Mouse (Mus musculus) hindbrain, embryonic 16.5 days (tissue): Measurements from ENCODE around the gene Rpl35a. TPM values are rescaled to one million over a fixed set of nuclear protein-coding genes. Genes with fewer than 3 reads are reported as not detected.
"Not testable (repeated sequence)": the region's sequence is repeated elsewhere in the genome, so short reads cannot be mapped to it uniquely, and the experiment has no call there.

Experiments
- ATAC-seq: fragments of 200-750 bp; cut with Nextera tagmentation; 2 replicates; pipeline ENCODE4 v1.8.0; 2017; ENCODE audit warnings: moderate TSS enrichment, moderate library complexity
- H3K27ac ChIP-seq: fragments of 300-500 bp; sonication (generic); 2 replicates; pipeline ENCODE4 v1.5.1; 2014; ENCODE audit warnings: low read depth, mild to moderate bottlenecking, control low read depth, low read length, moderate library complexity
- H3K27me3 ChIP-seq: fragments of 300-500 bp; sonication (generic); replicated peaks from 2 replicates; pipeline ENCODE4 v1.6.1; 2014; ENCODE audit warnings: low read length; ENCODE audit not compliant: control insufficient read depth, insufficient read depth
- H3K36me3 ChIP-seq: fragments of 300-500 bp; sonication (generic); 2 replicates; pipeline ENCODE4 v1.6.1; 2014; ENCODE audit warnings: mild to moderate bottlenecking, low read length, moderate library complexity, mixed read lengths; ENCODE audit not compliant: control insufficient read depth, insufficient read depth
- H3K4me1 ChIP-seq: fragments of 300-500 bp; sonication (generic); 2 replicates; pipeline ENCODE4 v1.6.1; 2014; ENCODE audit warnings: low read depth, low read length; ENCODE audit not compliant: control insufficient read depth, insufficient read depth
- H3K4me2 ChIP-seq: fragments of 300-500 bp; sonication (generic); 2 replicates; pipeline ENCODE4 v1.6.1; 2014; ENCODE audit warnings: mild to moderate bottlenecking, low read length, control low read depth, moderate library complexity
- H3K4me3 ChIP-seq: fragments of 300-500 bp; sonication (generic); 2 replicates; pipeline ENCODE4 v1.5.1; 2014; ENCODE audit warnings: mild to moderate bottlenecking, low read length, control low read depth, moderate library complexity
- H3K9ac ChIP-seq: fragments of 300-500 bp; sonication (generic); 2 replicates; pipeline ENCODE4 v1.6.1; 2014; ENCODE audit warnings: low read depth, mild to moderate bottlenecking, control low read depth, low read length, moderate library complexity
- H3K9me3 ChIP-seq: fragments of 300-500 bp; sonication (generic); 2 replicates; pipeline ENCODE4 v1.6.1; 2014; ENCODE audit warnings: mild to moderate bottlenecking, low read length, moderate library complexity; ENCODE audit not compliant: control insufficient read depth
- WGBS: fragments of 180-500 bp; shearing (Covaris S2); extraction: QIAGEN DNeasy Blood & Tissue Kit; methylation state at CpG from one replicate; pipeline ENCODE4 v1.1.7; 2014; 5-methylcytosine and 5-hydroxymethylcytosine counted together
- polyA plus RNA-seq: library from polyadenylated mRNA; unstranded; fragments of >200 nt; fragmentation: Nextera tagmentation; extraction: Ambion mirVana; gene quantifications from 2 replicates; pipeline ENCODE4 v1.2.1, GENCODE M21; 2015

Rpl35a gene
- polyA plus RNA-seq, 1 experiment from 2014 or later = 370 TPM

GRCm38 (mm10) chr16:33048686-33049085 lies 7.6 kb upstream of the Rpl35a start:
- H3K27me3 ChIP-seq = no peaks in the 10 kb centered on the region
- H3K4me2 ChIP-seq = no peak overlapping the region
- no peak for ATAC-seq
- H3K27ac ChIP-seq = no peak overlapping the region
- no peak overlapping the region for H3K4me3 ChIP-seq
- no peaks in the 10 kb centered on the region for H3K36me3 ChIP-seq
- WGBS = 84% methylated on average over 2 of the region's 2 CpGs
- no peaks in the 10 kb centered on the region for H3K9me3 ChIP-seq
- H3K9ac ChIP-seq = no peak overlapping the region
- H3K4me1 ChIP-seq = no peaks in the 10 kb centered on the region

GRCm38 (mm10) chr16:33049809-33050208 lies 6.4 kb upstream of the Rpl35a start:
- no peak overlapping the region for H3K9ac ChIP-seq
- no peaks in the 10 kb centered on the region for H3K36me3 ChIP-seq
- no peaks in the 10 kb centered on the region for H3K27me3 ChIP-seq
- no peak overlapping the region for H3K4me2 ChIP-seq
- H3K4me1 ChIP-seq = no peaks in the 10 kb centered on the region
- H3K27ac ChIP-seq = no peak overlapping the region
- WGBS = 96% methylated on average over 16 of the region's 16 CpGs
- H3K4me3 ChIP-seq = no peak overlapping the region
- H3K9me3 ChIP-seq = no peaks in the 10 kb centered on the region
- ATAC-seq = no peak

- Histone ChIP-seq H3K36me3 (no peaks in the 10 kb centered on the region), H3K9ac (no peak overlapping the region), H3K9me3 (no peaks in the 10 kb centered on the region), H3K4me3 (no peak overlapping the region), H3K27me3 (no peaks in the 10 kb centered on the region), H3K27ac (no peak overlapping the region), H3K4me2 (no peak overlapping the region), H3K4me1 (peaks cover 11% of the 10 kb centered on the region)
- ATAC-seq = no peak
- WGBS = 85% methylated on average over 5 of the region's 5 CpGs
Observed at GRCm38 (mm10) chr16:33053141-33053540, 3.1 kb upstream of the Rpl35a start.

GRCm38 (mm10) chr16:33054927-33055326 lies 1.3 kb upstream of the Rpl35a start:
- not testable (repeated sequence) for ATAC-seq, H3K4me3 ChIP-seq, H3K9ac ChIP-seq, H3K9me3 ChIP-seq, H3K27me3 ChIP-seq, H3K27ac ChIP-seq, H3K4me2 ChIP-seq
- WGBS = 90% methylated on average over 2 of the region's 2 CpGs
- H3K4me1 ChIP-seq = peaks cover 13% of the 10 kb centered on the region
- H3K36me3 ChIP-seq = peaks cover 14% of the 10 kb centered on the region

DNA sequence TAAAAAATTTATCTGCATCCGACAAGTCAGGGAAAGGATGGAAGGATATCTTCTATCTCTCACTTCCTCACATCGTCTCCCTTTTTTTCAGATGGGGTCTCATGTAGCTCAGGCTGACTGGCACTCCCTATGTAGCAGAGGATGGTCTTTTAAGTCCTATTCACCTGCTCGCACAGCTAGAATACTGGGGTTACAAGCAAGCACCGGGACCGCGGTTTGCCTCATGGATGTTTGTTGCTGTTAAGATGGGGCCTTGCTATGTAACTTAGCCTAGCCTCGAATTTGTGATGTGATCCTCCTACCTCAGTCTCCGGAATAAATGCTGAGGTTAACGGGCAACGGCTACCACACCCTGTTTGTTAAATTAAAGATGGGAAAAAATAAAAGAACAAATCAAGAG lies 598 bp upstream of the Rpl35a start:
- H3K36me3 ChIP-seq = peaks cover 17% of the 10 kb centered on the region
- H3K9ac ChIP-seq = peak overlapping the region; percentile 48
- no peaks in the 10 kb centered on the region for H3K27me3 ChIP-seq
- H3K27ac ChIP-seq = no peak overlapping the region
- peaks cover 13% of the 10 kb centered on the region for H3K4me1 ChIP-seq
- WGBS = 19% methylated on average over 10 of the region's 10 CpGs
- peak overlapping the region; percentile 94 for H3K4me3 ChIP-seq
- H3K9me3 ChIP-seq = no peaks in the 10 kb centered on the region
- H3K4me2 ChIP-seq = peak overlapping the region; percentile 86
- ATAC-seq = peak; percentile 32

DNA sequence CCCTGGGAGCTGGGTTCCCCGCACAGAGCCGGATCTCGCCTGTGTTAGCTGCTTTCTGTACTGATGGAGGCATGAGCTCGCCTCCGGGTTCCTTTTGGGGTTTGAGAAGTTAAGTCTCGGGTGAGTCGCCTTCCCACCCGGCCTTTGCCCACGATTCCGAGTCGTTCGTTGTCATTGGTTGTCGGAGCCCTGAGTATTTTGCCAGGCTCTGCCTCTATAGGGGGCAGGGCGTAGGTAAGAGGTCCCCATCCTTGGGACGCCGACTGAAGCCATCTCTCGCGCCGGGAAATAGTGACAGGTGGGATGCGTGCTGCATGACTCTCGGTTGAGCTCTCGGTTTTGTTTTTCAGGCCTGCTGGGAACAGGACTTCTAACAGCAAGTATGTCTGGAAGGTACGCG lies 533 bp downstream of the Rpl35a start:
- peak; percentile 35 for ATAC-seq
- H3K27me3 ChIP-seq = no peaks in the 10 kb centered on the region
- peak overlapping the region; percentile 94 for H3K4me3 ChIP-seq
- peak overlapping the region; percentile 91 for H3K9ac ChIP-seq
- WGBS = under 1% methylated on average over 24 of the region's 24 CpGs
- peak overlapping the region; percentile 91 for H3K27ac ChIP-seq
- no peaks in the 10 kb centered on the region for H3K9me3 ChIP-seq
- H3K36me3 ChIP-seq = peaks cover 17% of the 10 kb centered on the region
- H3K4me1 ChIP-seq = peaks cover 13% of the 10 kb centered on the region
- H3K4me2 ChIP-seq = peak overlapping the region; percentile 86

DNA sequence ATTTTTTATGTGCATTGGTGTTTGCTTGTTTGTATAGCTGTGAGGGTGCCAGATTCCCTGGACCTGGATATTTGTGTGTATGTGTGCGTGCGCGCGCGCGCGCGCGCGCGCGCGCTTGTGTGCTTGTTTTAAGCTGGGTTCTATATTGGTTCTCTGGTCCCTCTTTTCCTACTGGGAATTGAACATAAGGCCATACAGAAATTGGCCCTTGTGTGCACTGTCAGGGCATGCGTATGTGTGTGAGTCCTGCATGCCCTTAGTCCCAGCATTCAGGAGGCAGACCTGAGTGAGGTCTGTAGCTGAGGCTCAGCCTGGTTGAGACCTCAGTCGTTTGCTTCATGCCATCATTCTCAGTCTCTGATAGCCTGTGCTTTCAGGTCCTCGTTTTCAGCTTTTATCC lies 1.8 kb downstream of the Rpl35a start:
- Histone ChIP-seq H3K4me2 (peak overlapping the region; percentile 33; the same call in 1 of the 2 replicates), H3K9me3 (no peaks in the 10 kb centered on the region), H3K9ac (no peak overlapping the region), H3K36me3 (peaks cover 17% of the 10 kb centered on the region), H3K4me1 (peaks cover 14% of the 10 kb centered on the region), H3K4me3 (no peak overlapping the region), H3K27ac (no peak overlapping the region), H3K27me3 (no peaks in the 10 kb centered on the region)
- no peak for ATAC-seq
- 91% methylated on average over 16 of the region's 16 CpGs for WGBS

GRCm38 (mm10) chr16:33058656-33059055 lies 2.4 kb downstream of the Rpl35a start:
- not testable (repeated sequence) for ATAC-seq, H3K27me3 ChIP-seq, H3K4me3 ChIP-seq, H3K27ac ChIP-seq, H3K4me2 ChIP-seq, H3K9me3 ChIP-seq, H3K9ac ChIP-seq
- peaks cover 20% of the 10 kb centered on the region for H3K4me1 ChIP-seq
- peaks cover 17% of the 10 kb centered on the region for H3K36me3 ChIP-seq
- WGBS = 89% methylated on average over 9 of the region's 9 CpGs

DNA sequence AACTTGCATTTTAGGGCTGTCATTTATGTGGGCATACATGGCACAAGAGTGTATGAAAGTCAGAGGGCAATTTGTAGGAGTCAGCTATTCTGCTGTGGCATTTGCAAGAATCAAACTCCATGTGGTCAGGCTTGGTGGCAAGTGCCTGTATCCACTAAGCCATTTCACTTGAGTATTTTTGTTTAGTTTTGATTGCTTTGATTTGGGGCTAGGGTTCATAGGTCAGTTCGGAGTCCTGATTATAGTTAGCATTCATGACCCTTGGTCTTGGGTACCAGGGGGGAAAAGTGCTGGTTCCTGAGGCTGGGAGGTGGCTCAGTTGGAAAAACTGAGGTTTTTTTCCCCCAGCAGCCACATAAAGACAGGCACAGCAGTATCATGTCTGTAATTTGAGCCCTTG lies 3.2 kb downstream of the Rpl35a start:
- Histone ChIP-seq H3K4me2 (no peak overlapping the region), H3K9me3 (no peaks in the 10 kb centered on the region), H3K4me3 (no peak overlapping the region), H3K27ac (no peak overlapping the region), H3K4me1 (peaks cover 23% of the 10 kb centered on the region), H3K27me3 (no peaks in the 10 kb centered on the region), H3K36me3 (peaks cover 17% of the 10 kb centered on the region), H3K9ac (no peak overlapping the region)
- 97% methylated on average over 1 of the region's 1 CpGs for WGBS
- no peak for ATAC-seq

GRCm38 (mm10) chr16:33060926-33061325 lies 4.7 kb downstream of the Rpl35a start:
- Histone ChIP-seq H3K4me2 (no peak overlapping the region), H3K9me3 (no peaks in the 10 kb centered on the region), H3K36me3 (peaks cover 17% of the 10 kb centered on the region), H3K27ac (no peak overlapping the region), H3K4me3 (no peak overlapping the region), H3K27me3 (no peaks in the 10 kb centered on the region), H3K9ac (no peak overlapping the region), H3K4me1 (peaks cover 20% of the 10 kb centered on the region)
- 80% methylated on average over 2 of the region's 2 CpGs for WGBS
- ATAC-seq = no peak
